Mouse (Mus musculus) 416B (cell line): ENCODE results near the gene Cdk2.
"Not testable (repeated sequence)": the region's sequence is repeated elsewhere in the genome, so short reads cannot be mapped to it uniquely, and the experiment has no call there.

Experiments
- DNase-seq: peaks from one replicate; pipeline ENCODE4 v3.0.0; 2011; ENCODE audit warnings: low read depth

Gene Cdk2

DNA sequence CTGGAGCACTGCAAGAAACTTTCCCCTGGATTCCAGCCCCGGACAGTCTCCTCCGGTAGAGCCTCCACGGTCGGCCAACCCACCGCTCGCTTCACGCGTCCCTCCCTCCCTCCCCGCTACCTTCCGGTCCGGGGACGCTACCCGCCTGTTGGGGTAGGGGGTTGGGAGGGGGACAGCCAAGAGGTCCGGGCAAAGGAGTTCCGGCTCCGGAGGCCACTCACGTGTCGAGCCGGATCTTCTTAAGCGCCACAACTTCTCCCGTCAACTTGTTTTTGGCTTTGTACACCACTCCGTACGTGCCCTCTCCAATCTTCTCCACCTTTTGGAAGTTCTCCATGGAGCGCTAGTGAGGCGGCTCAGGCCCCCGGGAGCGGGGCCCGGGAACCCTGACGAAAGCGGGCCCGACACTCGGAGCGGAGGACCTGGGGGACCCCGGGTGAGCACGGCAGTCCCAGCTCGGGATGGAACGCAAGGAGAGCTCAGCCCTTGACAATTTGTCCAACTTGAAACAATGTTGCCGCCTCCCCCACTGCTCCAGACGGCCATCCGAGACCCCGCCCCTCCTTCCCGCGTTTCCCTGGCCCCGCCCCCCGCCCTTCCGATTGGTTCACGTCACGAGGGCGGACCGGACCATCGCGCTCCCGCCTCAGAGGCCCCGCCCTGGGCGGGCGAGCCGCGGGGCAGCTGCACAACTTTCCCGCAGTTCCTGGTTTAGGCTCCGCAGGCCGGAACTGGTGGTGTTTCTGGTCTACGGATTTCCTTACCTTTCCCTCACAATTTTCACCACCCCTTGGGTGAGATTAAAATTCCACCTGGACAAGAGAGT is at the start of gene Cdk2:
TSS of gene Cdk2 (minus strand) at position 541 of the 826 bp plus-strand sequence.
- peak; percentile 92 for DNase-seq

DNA sequence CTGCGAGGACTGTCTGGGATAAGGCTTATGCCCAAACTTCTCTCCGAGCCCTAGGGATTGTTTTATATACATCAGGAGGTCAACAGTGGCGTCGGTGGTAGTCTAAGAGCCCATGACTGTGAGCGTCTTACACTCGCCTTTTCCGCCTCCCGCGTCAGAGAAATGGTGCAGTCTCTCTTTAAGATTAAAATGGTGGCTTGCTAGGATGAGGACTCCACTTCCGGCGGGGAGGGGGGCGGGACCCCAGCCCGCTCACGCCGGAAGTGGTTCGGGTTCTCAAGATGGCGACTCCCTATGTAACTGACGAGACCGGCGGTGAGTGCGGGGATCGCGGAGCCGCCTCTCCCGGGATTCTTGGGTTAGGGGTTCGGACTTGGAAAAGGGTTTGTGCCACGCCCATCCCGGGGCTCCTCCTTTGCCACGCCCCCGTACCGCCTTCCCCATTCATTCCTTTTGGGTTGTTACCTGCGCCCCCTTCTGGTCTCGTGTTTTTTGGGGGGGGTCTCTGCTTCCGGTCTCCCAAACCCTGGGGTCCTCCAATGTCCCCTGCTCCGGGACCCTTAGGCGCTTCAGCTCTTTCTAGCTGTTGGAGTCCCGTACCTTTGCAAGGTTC is 43.5 kb upstream of the Cdk2 start:
- DNase-seq, result peak; percentile 94

DNA sequence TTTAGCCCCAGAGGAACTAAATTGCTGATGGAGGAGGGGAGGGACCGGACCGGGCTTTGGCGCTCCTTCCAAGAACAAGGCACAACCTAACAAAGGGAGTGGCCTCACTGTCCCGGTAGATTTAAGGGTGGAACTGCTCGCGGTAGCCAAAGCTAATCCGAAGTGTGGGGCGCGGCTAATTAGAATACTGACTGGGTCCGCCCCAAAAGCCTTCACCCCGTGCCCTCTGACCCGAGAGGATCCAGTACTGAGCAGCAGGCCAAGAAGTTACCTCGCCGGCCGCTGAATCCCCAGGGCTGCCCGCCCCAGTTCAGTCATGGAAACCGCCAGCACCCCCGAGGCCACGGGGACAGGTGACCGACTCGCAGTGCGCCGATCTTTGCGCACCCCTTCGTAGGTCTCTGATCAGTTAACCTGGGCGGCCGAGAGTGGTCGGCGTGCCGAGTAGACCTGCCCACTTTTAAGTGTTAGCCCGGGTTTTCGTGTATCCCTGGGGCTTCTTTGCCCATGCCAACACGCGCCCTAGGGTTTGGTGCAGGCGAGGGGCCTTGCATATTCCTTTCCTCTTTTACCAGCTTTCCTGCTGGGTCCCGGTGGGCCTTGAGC is 42.9 kb upstream of the Cdk2 start, which contains the start of gene Pym1:
TSS of gene Pym1 (plus strand) at position 244 of the 606 bp plus-strand sequence.
- peak; percentile 95 for DNase-seq

DNA sequence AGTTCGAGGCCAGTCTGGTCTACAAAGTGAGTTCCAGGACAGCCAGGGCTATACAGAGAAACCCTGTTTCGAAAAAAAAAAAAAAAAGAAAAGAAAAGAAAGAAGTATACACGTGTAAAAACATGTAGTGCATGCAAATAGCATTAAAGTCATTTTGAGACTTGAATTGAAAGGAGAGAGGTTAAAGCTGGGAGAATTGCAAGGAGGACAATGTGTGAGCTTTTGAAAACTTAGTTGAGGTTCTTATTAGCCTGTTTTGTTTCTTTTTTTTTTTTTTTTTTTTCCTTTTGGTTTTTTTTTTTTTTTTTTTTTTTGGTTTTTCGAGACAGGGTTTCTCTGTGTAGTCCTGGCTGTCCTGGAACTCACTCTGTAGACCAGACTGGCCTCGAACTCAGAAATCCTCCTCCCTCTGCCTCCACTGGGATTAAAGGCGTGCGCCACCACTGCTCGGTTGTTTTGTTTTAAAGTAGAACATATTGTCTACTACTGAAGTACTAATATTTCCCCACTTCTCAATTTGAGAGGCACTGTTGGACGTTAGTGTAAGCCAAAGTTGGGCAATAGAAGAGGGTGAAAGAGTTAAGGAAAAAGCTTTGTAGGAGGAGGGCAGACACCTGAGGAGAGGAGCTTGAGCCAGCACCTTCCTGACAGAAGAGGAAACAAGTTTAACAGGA is 42.3 kb upstream of the Cdk2 start:
- DNase-seq, result no peak

DNA sequence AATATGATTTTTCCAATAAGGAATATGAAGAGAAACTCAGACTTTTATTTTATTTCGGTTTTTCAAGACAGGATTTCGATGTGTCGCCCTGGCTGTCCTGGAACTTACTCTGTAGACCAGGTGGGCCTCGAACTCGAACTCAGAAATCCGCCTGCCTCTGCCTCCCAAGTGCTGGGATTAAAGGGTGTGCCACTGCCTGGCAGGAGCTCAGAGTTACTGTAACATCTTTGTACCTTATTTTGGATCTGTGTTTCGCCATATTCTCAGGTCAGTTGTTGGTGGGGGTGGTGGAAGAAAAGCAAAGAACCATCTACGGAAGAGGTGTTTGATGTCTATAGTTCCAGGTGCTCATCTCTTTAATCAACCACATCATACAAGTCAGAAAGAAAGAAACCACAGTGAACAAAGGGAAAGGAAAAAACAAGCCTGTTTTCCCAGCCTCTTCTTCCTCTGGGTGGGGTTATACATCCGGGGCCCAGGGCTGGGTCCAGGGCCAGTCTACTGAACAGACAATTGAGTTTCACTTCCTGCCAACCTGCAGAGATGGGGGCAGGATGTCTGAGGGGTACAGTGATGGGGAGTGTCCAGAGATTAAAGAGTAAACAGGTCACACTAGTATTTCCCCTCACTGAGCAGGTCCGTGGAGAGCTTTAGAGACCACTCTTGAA is 41.2 kb upstream of the Cdk2 start:
- DNase-seq, result no peak

DNA sequence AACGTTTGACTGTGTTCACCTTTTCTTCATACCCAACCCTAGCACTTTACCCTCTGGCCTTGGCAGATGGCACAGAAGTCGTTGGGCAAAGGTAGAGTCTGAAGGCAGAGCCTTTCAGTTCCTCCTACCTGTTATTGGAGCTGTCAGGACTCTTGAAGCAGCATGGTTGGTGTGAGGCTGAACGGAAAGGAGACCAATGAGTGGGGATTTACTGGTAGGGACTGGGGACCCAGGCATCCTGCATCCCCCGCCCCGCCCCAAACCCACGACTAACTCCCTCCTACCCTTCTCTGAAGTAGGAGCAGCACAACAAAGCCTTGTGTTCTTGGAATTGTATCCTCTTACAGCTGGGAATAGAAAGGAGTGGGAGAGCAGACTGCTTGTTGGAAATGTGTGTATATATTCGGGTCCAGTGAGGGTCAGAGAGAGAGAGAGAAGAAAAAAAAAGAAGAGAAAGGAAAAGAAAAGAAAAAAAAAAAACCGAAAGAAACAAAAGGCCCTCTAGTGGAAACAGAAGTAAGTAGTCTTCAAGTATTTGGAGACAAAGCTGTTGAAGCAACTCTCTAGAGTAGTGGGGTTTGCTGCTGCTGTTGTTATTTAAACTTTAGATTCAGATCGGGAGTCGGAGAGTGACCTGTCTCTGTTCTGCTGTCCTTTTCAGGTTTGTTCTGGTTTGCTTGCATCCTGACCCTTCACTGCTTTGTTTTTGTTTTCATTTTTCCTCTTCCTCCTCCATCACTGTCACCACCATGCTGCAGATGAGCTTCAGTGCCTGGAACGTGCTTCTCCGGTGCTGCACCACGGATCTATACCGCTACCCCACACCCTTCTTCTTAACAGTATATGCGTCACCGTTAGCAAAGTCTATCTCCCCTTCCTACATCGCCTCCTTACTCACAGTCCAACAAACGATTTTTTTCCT is 40.1 kb upstream of the Cdk2 start, which contains the start of gene Dgka:
TSS of gene Dgka (minus strand) at position 176 of the 922 bp plus-strand sequence.
- peak; percentile 68 for DNase-seq

DNA sequence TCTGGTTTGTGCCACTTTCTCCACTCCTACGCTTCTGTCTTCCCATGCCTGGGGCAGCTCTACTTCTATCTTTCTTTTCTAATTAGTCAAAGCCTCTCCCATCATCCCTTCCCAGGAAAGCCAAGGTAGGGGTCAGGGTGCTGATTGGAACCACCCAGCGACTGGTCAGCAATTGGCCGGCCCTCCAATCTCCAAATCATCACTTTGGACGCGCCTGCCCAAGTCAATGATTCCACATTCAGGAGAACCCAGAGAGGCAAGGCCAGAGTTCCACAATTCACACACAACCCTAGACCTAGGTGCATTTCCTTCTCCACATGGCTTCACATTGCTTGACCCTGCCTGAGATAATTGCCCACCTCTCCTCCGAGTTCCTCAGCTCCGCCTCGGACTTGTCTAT is 39.4 kb upstream of the Cdk2 start:
- no peak for DNase-seq

DNA sequence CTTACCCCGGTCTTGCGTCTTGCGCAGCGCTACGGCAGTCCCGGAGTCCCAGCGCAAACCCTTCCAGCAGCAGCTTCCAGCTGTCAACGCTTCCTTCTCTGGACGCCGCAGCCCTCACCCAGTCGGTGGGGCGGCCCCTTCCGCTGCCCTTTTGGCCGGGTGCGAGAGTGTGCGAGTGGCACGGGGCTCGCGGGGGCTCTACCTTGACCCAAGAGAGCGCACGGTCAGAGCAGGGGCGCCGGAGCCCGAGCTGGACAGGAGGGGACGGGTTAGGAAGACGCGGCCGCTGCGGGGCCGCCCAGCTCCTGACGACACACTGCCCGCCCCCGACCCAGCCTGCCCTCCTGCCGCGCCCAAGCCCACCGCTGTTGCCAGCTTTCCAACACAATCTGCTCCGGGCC is 39.0 kb upstream of the Cdk2 start:
- peak; percentile 50 for DNase-seq

DNA sequence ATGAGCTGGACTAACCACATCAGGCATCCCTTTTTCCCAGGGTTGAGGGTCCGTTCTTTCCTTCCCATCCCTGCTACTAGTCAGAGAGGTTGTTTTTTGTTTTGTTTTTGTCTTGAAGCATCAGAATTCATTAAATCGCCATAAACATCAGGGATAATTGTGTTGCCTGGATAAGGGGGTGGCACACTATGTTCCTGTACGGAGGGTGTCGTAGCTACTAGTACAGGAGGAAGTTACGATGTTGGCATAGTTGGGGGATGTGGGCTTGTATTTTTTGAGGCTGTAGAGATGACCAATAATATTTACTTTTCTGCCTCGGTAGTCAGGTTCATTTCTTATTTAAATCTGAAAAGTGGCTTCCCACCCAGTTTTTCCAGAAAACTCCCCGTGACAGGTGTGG is 38.4 kb upstream of the Cdk2 start:
- peak; percentile 45 for DNase-seq

DNA sequence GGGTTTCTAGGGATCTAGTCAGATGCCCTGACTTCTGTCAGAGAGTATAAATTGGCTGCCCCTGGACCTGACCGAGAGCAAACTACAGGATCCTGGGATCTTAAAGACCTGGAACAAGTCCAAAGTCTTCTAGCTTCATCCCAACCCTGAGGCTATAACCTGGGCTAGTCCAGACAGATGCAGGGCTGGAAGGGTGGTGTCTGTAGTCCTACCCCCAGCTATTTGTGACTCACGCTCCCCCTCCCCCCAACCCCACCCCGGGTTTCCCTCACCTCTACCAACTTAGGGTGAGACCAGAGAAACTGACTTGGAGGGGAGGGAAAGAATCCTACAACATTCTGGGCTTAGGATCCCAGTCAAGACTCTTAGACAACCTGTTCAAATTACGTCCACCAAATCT is 37.8 kb upstream of the Cdk2 start:
- DNase-seq, result no peak

DNA sequence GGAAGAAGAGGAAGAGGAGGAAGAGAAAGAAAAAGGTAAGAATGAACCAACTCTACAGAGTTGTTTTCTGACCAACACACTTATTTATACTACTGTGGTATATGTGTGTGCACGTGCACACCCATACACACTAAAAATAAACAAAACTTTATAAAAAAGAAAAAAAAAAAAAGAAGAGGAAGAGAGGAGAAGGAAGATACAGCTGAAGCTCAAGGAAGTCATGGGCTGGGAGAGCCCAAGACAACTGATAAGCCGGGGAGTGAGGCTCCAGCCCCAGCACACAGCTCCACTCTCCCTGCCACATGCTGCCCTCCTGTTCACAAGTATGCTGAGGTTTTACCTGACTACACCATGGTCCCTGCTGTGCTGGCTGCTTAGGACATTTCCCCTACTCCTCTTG is 35.5 kb upstream of the Cdk2 start:
- DNase-seq, result no peak

DNA sequence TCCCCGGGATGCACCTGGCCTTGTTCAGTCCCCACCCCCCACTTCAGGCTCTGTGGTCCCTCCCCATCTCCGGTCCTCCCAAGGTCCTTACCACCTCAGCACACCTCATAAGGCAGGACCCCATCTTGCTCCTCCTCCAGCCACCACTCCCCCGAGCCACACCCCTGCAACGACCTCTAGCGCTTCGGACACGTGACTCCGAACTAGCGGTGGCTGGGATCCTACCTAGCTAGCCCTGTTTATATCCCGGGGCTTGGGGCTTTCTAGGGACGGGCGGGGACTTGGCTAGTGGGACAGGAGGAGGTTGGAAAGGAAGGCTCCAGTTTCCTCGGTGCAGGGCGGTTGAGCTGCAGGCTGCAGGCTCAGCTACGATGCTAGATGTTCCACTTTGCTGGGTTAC is 32.6 kb upstream of the Cdk2 start:
- no peak for DNase-seq

DNA sequence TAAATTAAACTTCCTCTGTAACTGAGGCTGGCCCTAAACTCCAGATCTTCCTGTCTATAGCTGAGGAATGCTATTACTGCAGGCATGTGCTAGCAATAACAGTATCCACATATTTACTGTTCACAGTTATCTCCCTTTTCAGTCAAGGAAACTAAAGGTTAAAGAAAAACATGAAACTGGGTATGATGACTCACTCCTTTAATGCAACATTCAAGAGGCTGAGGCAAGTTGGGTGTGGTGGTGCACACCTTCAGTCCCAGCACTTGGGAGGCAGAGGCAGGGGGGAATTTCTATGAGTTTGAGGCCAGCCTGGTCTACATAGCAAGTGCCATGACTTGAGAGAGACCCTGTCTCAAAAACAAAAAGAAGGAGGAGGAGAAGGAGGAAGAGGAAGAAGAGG is 27.2 kb upstream of the Cdk2 start:
- no peak for DNase-seq

DNA sequence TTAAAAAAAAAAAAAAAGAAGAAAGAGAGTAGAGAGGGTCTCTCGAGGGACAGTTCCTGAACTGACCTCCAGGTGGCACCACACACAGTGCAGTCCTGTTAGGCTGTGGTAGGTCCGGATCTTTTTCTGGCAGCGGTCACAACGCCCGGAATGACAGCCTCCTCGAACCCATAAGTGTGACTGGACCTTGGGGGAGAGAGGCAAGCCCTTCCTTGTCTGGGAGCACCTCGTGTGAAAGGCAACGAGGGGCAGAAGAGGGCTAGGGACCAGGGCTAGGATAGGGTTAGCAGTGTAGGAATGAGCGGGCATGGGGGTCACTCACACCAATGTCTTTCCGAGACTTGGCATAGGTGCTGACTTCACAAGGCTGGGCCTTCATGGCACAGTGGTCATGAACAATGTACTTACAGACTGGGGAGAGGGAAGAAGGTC is 26.2 kb upstream of the Cdk2 start:
- DNase-seq, result peak; percentile 72

DNA sequence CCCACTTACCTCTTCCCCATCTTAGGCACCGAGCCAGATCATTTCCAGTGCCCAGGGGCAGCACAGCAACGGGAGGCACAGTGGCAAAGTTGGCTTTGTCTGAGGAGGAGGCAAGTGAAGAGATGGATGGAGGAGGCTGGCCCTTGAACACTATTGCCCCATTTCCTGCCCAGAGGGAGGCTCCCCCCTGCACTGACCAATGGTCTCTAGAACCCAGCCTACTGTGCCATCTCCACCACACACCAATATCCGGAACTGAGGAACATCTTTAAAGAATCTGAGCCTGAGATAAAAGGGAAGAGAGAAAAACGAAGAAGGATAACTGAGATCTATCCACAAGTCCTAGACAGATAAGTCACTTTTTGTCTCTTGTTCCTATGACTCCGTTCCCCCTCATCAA is 23.2 kb upstream of the Cdk2 start:
- no peak for DNase-seq

DNA sequence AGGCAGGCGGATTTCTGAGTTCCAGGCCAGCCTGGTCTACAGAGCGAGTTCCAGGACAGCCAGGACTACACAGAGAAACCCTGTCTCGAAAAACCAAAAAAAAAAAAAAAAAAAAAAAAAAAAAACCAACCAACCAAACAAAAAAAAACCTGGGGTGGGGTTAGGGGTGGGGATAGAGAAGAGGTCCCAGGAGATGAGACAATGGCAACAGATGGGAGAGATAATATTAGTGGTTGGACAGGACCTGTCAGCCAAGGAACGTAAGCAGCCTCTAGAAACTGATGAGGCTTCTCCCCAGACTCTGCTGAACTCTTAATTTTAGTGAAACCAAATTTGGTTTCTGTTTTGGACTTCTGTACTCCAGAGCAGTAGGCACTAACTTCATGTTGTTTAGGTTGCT is 20.6 kb upstream of the Cdk2 start:
- DNase-seq, result not testable (repeated sequence)

DNA sequence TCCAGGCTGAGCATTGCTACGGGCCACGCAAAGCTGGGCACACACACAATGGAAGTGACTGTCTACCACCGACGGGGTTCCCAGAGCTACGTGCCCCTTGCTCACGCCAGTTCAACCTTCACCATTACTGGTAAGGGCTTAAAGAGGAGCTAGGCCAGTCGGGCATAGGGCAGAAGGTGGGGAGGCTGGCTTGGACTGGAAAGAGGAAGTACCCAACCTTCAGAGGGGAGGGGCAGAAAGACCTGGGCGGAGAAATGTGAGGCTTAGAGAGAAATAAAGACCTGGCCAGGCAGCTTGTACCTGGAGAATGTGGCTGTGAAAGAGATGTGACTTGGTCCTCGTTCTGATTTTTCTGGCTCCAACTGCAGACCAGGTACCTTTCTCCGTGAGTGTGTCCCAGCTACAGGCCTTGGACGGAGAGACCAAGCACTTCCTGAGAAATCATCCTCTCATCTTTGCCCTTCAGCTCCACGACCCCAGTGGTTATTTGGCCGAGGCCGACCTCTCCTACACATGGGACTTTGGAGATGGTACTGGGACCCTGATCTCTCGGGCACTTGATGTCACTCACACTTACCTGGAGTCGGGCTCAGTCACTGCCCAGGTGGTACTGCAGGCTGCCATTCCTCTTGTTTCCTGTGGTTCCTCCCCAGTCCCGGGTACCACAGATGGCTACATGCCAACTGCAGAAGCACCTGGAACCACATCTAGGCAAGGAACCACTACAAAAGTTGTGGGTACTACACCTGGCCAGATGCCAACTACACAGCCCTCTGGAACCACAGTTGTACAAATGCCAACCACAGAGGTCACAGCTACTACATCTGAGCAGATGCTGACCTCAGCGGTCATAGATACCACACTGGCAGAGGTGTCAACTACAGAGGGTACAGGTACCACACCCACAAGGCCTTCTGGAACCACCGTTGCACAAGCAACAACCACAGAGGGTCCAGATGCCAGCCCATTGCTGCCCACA is 11.0 kb upstream of the Cdk2 start:
- peak; percentile 81 for DNase-seq

DNA sequence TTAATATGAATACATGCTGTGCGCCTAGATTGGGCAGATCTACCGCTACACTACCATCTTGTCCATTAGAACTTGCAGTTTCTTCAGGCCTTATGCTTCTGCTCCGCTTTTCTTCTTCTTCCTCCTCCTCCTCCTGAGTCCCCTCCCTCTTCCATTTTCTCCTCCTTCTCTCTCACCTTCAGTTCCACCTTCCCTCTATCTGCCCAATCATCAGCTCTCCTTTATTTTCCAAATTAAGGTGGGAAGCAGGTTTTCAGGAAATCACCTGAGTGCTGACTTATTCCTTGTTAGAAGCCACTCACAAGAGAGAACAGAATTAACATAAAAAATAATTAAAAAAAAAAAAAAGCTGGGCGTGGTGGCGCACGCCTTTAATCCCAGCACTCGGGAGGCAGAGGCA is 6.5 kb upstream of the Cdk2 start:
- not testable (repeated sequence) for DNase-seq

DNA sequence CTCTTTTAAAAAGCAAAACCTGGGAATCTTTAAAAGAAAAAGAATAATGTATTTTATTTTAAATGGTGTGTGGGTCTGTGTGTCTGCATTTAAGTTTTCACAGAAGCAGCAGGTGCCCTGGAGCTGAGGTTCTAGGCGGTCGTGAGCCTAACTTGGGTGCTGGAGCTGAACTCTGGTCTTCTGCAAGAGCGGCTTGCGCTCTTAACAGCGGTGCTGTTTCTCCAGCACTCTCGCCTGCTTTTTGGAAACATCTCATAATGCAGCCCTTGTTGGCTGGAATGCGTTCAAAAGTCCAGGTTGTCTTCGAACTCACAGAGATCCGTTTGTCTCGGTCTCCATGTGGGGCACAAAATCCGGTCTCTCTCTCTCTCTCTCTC is 474 bp upstream of the Cdk2 start:
- DNase-seq, result no peak

DNA sequence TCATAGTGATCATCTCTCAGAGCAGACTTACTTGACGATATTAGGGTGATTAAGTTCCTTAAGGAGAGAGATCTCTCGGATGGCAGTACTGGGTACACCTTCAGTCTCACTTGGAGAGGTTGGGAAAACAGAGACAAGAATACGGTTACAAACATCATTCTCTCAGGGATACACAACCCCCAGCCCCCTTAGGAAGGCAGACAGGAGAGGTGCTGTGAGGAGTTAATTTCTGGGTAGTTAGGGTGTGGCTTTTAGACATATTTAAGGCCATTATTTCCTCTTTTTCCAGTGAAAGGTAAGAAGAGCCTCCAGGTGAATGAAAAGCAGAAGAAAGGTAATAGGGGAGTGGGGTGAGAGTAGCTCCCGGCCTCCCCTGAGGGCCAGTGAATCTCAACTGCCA is 936 bp downstream of the Cdk2 start, which contains the start of gene Pmel:
TSS of gene Pmel (plus strand) at position 301 of the 400 bp plus-strand sequence.
- DNase-seq, result peak; percentile 13
